Mouse (Mus musculus) thymus, postnatal 14 days (tissue): ENCODE results near the gene Gnl3l.

Experiments used
- DNase-seq: peaks from one replicate; pipeline ENCODE4 v3.0.0; 2021

Gene Gnl3l

GRCm38 (mm10) chrX:150956522-150957300, 60.4 kb downstream of the Gnl3l start:
- DNase-seq, result peak; percentile 63

GRCm38 (mm10) chrX:150956016-150956415, 61.1 kb downstream of the Gnl3l start:
- no peak for DNase-seq

- no peak for DNase-seq
Measured at GRCm38 (mm10) chrX:150955441-150955840, 61.7 kb downstream of the Gnl3l start.

GRCm38 (mm10) chrX:150954721-150955120, 62.4 kb downstream of the Gnl3l start:
- no peak for DNase-seq
